Mouse (Mus musculus) cerebellum, adult 2 months (tissue): ENCODE results near the gene Adam23.

ENCODE experiments used
- CTCF ChIP-seq: fragments of 200-500 bp; IDR thresholded peaks from 2 replicates; pipeline ENCODE4 v1.5.1; 2011; ENCODE audit warnings: low read depth, mild to moderate bottlenecking, control low read depth, low read length, moderate library complexity, borderline replicate concordance; ENCODE audit not compliant: insufficient read depth
- POLR2A ChIP-seq: fragments of 200-500 bp; IDR thresholded peaks from 2 replicates; pipeline ENCODE4 v1.6.1; 2011; ENCODE audit warnings: low read length, control low read depth, borderline replicate concordance; ENCODE audit not compliant: insufficient read depth

DNA sequence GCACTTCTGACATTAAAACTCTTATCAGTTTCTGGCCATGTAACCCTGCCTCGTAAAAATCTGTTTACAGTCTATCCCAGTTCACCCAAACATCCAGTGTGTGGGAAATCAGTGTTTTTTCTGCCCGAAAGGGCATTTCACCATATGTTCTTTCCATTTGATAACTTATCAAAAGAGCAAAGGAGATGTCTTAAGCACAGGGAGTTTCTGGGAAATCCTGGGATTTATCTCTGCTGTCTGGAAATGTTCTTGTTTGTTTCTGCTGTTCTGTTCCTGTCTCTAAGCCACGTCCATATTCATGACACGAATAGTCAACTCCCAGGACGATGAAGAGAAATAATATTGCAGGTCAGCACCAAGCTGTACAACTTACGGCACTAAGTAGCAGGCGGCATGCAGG is 11.6 kb upstream of the Adam23 start:
- TF ChIP-seq POLR2A (no peak), CTCF (no peak)
